Mouse (Mus musculus) heart, postnatal 0 days (tissue): ENCODE measurements at regions not wholly inside any gene's neighbourhood (a gene's known extent, or its start where the extent isn't known, plus 50 kb on each side); places are given as distances from the start of the nearest gene placed in this dataset.

Source experiments
- CTCF ChIP-seq: IDR thresholded peaks from 2 replicates; pipeline ENCODE4 v1.5.1; 2016; ENCODE audit warnings: antibody characterized with exemption, control low read depth, low read depth
- EP300 ChIP-seq: IDR thresholded peaks from 2 replicates; pipeline ENCODE4 v1.6.1; 2016; ENCODE audit warnings: antibody characterized with exemption, low read depth

GRCm38 (mm10) chr11:25142226-25142625, 1064.4 kb downstream of the Bcl11a start:
- TF ChIP-seq EP300 (no peak), CTCF (no peak)
